Mouse (Mus musculus) intestine, postnatal 0 days (tissue): Measurements from ENCODE around the gene Vac14. TPM values are rescaled to one million over a fixed set of nuclear protein-coding genes. Genes with fewer than 3 reads are reported as not detected.

Experiments
- ATAC-seq: fragments of 200-750 bp; cut with Nextera tagmentation; 2 replicates; pipeline ENCODE4 v1.8.0; 2017; ENCODE audit warnings: mild to moderate bottlenecking, moderate TSS enrichment, moderate library complexity
- H3K27ac ChIP-seq: fragments of 300-500 bp; sonication (generic); 2 replicates; pipeline ENCODE4 v1.5.1; 2014; ENCODE audit warnings: mild to moderate bottlenecking, low read depth, low read length, moderate library complexity
- H3K27me3 ChIP-seq: fragments of 300-500 bp; sonication (generic); replicated peaks from 2 replicates; pipeline ENCODE4 v1.6.1; 2014; ENCODE audit warnings: low read length, mixed read lengths; ENCODE audit not compliant: control insufficient read depth, insufficient read depth
- H3K36me3 ChIP-seq: fragments of 300-500 bp; sonication (generic); 2 replicates; pipeline ENCODE4 v1.6.1; 2014; ENCODE audit warnings: mild to moderate bottlenecking, moderate library complexity; ENCODE audit not compliant: control insufficient read depth, insufficient read depth
- H3K4me1 ChIP-seq: fragments of 300-500 bp; sonication (generic); replicated peaks from 2 replicates; pipeline ENCODE4 v1.6.1; 2014; ENCODE audit warnings: antibody characterized with exemption, low read length, mixed read lengths; ENCODE audit not compliant: control insufficient read depth, insufficient read depth
- H3K4me2 ChIP-seq: fragments of 300-500 bp; sonication (generic); replicated peaks from 2 replicates; pipeline ENCODE4 v1.6.1; 2014; ENCODE audit warnings: low read depth, mild to moderate bottlenecking, moderate library complexity
- H3K4me3 ChIP-seq: fragments of 300-500 bp; sonication (generic); 2 replicates; pipeline ENCODE4 v1.5.1; 2014; ENCODE audit warnings: low read depth, low read length
- H3K9ac ChIP-seq: fragments of 300-500 bp; sonication (generic); 2 replicates; pipeline ENCODE4 v1.6.1; 2014; ENCODE audit warnings: mild to moderate bottlenecking, low read depth, low read length
- H3K9me3 ChIP-seq: fragments of 300-500 bp; sonication (generic); 2 replicates; pipeline ENCODE4 v1.6.1; 2016; ENCODE audit warnings: mixed run types; ENCODE audit not compliant: control insufficient read depth
- CTCF ChIP-seq: sonication (generic); IDR thresholded peaks from 2 replicates; pipeline ENCODE4 v1.5.1; 2016; ENCODE audit warnings: low read depth, mild to moderate bottlenecking, control low read depth, antibody characterized with exemption, moderate library complexity
- WGBS: fragments of 180-500 bp; shearing (Covaris S2); extraction: QIAGEN DNeasy Blood & Tissue Kit; methylation state at CpG from one replicate; pipeline ENCODE4 v1.1.7; 2014; 5-methylcytosine and 5-hydroxymethylcytosine counted together
- polyA plus RNA-seq: library from polyadenylated mRNA; unstranded; fragments of >200 nt; fragmentation: Nextera tagmentation; extraction: Ambion mirVana; gene quantifications from 2 replicates; pipeline ENCODE4 v1.2.1, GENCODE M21; 2015

Vac14 gene
- polyA plus RNA-seq = 14.4 and 14.8 TPM in 2 replicates

GRCm38 (mm10) chr8:110618391-110619207 lies at the start of gene Vac14:
Vac14 (plus strand) TSS chr8:110618585.
- Histone ChIP-seq H3K9me3 (no peaks in the 10 kb centered on the region), H3K27me3 (no peaks in the 10 kb centered on the region), H3K4me3 (peak within 1 kb of the TSS; percentile 96), H3K36me3 (no peaks in the 10 kb centered on the region), H3K4me1 (peaks cover 6% of the 10 kb centered on the region; the same call in 1 of the 2 replicates), H3K4me2 (peak within 1 kb of the TSS; percentile 73), H3K9ac (peak within 1 kb of the TSS; percentile 62), H3K27ac (peak within 1 kb of the TSS; percentile 69; the same call in 1 of the 2 replicates)
- peak; percentile 94 for ATAC-seq
- WGBS = under 1% methylated on average over 67 of the region's 67 CpGs
- TF ChIP-seq CTCF = no peak

DNA sequence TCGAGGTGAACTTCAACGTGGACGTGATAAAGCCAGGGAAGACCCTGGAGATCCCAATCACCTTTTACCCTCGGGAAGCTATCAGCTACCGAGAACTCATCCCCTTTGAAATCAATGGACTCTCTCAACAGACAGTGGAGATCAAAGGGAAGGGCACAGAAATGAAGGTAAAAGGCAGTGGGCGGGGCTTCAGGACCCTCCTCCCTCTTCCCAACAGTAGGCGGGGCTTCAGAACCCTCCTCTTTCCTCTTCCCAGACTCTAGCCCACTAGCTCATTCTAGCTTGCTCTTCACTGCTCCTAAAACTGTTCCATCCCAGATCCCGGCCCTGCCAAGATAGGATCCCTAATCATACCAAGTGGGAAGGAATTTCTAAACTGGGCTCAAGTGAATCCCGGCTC lies 25.7 kb upstream of the Vac14 start:
- H3K27me3 ChIP-seq = no peaks in the 10 kb centered on the region
- H3K4me1 ChIP-seq = no peaks in the 10 kb centered on the region
- no peak for TF ChIP-seq CTCF
- H3K9me3 ChIP-seq = no peaks in the 10 kb centered on the region
- WGBS = 81% methylated on average over 9 of the region's 9 CpGs
- H3K9ac ChIP-seq = no peak overlapping the region
- no peak overlapping the region for H3K27ac ChIP-seq
- H3K36me3 ChIP-seq = no peaks in the 10 kb centered on the region
- H3K4me2 ChIP-seq = no peak overlapping the region
- no peak overlapping the region for H3K4me3 ChIP-seq
- ATAC-seq = no peak

DNA sequence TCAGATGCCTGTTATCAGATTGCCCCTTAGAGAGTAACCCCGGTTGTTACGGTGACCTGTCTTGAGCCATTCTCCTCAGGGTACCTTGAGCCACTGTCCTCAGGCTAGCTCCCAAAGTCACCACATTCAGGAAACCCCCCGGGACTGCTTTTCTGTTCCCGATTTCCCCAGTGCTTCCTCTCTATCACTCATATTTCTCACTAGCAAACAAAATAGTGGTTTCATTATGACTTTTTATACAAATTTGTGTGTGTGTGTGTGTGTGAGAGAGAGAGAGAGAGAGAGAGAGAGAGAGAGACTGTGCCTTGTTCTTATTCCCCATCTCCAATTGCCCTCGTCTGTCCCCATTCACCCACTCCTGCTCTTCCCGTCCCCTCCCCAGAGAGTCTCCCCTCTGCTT lies 24.2 kb upstream of the Vac14 start:
- 67% methylated on average over 6 of the region's 6 CpGs for WGBS
- Histone ChIP-seq H3K4me2 (no peak overlapping the region), H3K4me3 (no peak overlapping the region), H3K9ac (no peak overlapping the region), H3K27ac (no peak overlapping the region), H3K4me1 (no peaks in the 10 kb centered on the region), H3K27me3 (no peaks in the 10 kb centered on the region), H3K9me3 (no peaks in the 10 kb centered on the region), H3K36me3 (no peaks in the 10 kb centered on the region)
- no peak for ATAC-seq
- no peak for TF ChIP-seq CTCF

DNA sequence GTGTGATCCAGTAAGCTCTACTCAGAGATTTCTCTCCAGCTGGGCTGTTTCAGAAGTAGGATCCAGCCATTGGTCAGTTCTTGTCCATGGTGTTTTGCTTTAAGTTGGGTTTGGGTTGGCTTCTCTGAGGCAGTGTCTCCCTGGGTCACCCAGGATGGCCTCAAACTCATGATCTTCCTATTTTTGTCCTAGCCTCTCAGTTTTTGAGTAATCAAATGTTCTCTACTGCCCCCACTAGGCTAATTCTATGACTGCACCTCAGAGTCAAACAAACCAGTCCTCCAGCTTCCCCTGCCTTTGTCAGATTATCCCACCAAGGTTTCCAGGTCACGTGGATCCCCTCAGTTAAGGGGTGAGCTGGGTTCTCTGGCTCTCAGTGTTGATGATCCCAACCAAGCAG lies 13.8 kb upstream of the Vac14 start:
- no peaks in the 10 kb centered on the region for H3K27me3 ChIP-seq
- TF ChIP-seq CTCF = peak; percentile 71
- no peak overlapping the region for H3K27ac ChIP-seq
- H3K4me1 ChIP-seq = no peaks in the 10 kb centered on the region
- no peaks in the 10 kb centered on the region for H3K9me3 ChIP-seq
- H3K9ac ChIP-seq = no peak overlapping the region
- 3% methylated on average over 1 of the region's 1 CpGs for WGBS
- H3K4me2 ChIP-seq = no peak overlapping the region
- H3K4me3 ChIP-seq = no peak overlapping the region
- no peaks in the 10 kb centered on the region for H3K36me3 ChIP-seq
- no peak for ATAC-seq

- TF ChIP-seq CTCF = no peak
- Histone ChIP-seq H3K4me3 (no peak overlapping the region), H3K27ac (no peak overlapping the region), H3K9ac (no peak overlapping the region), H3K36me3 (no peaks in the 10 kb centered on the region), H3K4me1 (no peaks in the 10 kb centered on the region), H3K27me3 (no peaks in the 10 kb centered on the region), H3K4me2 (no peak overlapping the region), H3K9me3 (no peaks in the 10 kb centered on the region)
- no peak for ATAC-seq
- 48% methylated on average over 6 of the region's 6 CpGs for WGBS
These were observed 12.9 kb upstream of the Vac14 start for GRCm38 (mm10) chr8:110605401-110606015.

DNA sequence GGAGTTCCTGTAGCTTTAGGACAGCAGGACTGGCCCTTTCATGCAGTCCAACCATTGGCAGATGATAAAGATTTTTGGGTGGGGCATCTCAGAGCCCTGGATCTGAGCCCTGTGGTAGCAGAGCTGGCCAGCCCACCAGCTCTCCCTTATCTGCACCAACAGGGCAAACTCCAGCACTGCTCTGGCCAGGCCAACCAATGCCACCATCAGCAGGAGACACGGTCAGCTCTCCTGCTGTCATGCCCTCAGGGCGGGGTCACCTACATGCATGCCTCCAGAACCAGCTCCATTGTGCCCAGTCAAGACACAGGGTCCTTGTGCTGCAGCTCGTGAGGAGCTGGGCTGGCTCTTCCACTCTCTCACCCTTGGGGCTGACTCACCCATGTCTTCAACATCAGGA lies 2.7 kb upstream of the Vac14 start:
- ATAC-seq = no peak
- Histone ChIP-seq H3K9ac (no peak overlapping the region), H3K27me3 (no peaks in the 10 kb centered on the region), H3K9me3 (no peaks in the 10 kb centered on the region), H3K4me3 (no peak overlapping the region), H3K36me3 (no peaks in the 10 kb centered on the region), H3K4me1 (peaks cover 6% of the 10 kb centered on the region; the same call in 1 of the 2 replicates), H3K27ac (no peak overlapping the region), H3K4me2 (no peak overlapping the region)
- 59% methylated on average over 3 of the region's 3 CpGs for WGBS
- TF ChIP-seq CTCF = no peak
